Mouse (Mus musculus) hindbrain, embryonic 16.5 days (tissue): ENCODE measurements at regions not wholly inside any gene's neighbourhood (a gene's known extent, or its start where the extent isn't known, plus 50 kb on each side); places are given as distances from the start of the nearest gene placed in this dataset.

ENCODE experiments used
- ATAC-seq: fragments of 200-750 bp; cut with Nextera tagmentation; 2 replicates; pipeline ENCODE4 v1.8.0; 2017; ENCODE audit warnings: moderate TSS enrichment, moderate library complexity
- H3K27ac ChIP-seq: fragments of 300-500 bp; sonication (generic); 2 replicates; pipeline ENCODE4 v1.5.1; 2014; ENCODE audit warnings: low read depth, mild to moderate bottlenecking, control low read depth, low read length, moderate library complexity
- H3K27me3 ChIP-seq: fragments of 300-500 bp; sonication (generic); replicated peaks from 2 replicates; pipeline ENCODE4 v1.6.1; 2014; ENCODE audit warnings: low read length; ENCODE audit not compliant: control insufficient read depth, insufficient read depth
- H3K36me3 ChIP-seq: fragments of 300-500 bp; sonication (generic); 2 replicates; pipeline ENCODE4 v1.6.1; 2014; ENCODE audit warnings: mild to moderate bottlenecking, low read length, moderate library complexity, mixed read lengths; ENCODE audit not compliant: control insufficient read depth, insufficient read depth
- H3K4me1 ChIP-seq: fragments of 300-500 bp; sonication (generic); 2 replicates; pipeline ENCODE4 v1.6.1; 2014; ENCODE audit warnings: low read depth, low read length; ENCODE audit not compliant: control insufficient read depth, insufficient read depth
- H3K4me2 ChIP-seq: fragments of 300-500 bp; sonication (generic); 2 replicates; pipeline ENCODE4 v1.6.1; 2014; ENCODE audit warnings: mild to moderate bottlenecking, low read length, control low read depth, moderate library complexity
- H3K4me3 ChIP-seq: fragments of 300-500 bp; sonication (generic); 2 replicates; pipeline ENCODE4 v1.5.1; 2014; ENCODE audit warnings: mild to moderate bottlenecking, low read length, control low read depth, moderate library complexity
- H3K9ac ChIP-seq: fragments of 300-500 bp; sonication (generic); 2 replicates; pipeline ENCODE4 v1.6.1; 2014; ENCODE audit warnings: low read depth, mild to moderate bottlenecking, control low read depth, low read length, moderate library complexity
- H3K9me3 ChIP-seq: fragments of 300-500 bp; sonication (generic); 2 replicates; pipeline ENCODE4 v1.6.1; 2014; ENCODE audit warnings: mild to moderate bottlenecking, low read length, moderate library complexity; ENCODE audit not compliant: control insufficient read depth
- WGBS: fragments of 180-500 bp; shearing (Covaris S2); extraction: QIAGEN DNeasy Blood & Tissue Kit; methylation state at CpG from one replicate; pipeline ENCODE4 v1.1.7; 2014; 5-methylcytosine and 5-hydroxymethylcytosine counted together

DNA sequence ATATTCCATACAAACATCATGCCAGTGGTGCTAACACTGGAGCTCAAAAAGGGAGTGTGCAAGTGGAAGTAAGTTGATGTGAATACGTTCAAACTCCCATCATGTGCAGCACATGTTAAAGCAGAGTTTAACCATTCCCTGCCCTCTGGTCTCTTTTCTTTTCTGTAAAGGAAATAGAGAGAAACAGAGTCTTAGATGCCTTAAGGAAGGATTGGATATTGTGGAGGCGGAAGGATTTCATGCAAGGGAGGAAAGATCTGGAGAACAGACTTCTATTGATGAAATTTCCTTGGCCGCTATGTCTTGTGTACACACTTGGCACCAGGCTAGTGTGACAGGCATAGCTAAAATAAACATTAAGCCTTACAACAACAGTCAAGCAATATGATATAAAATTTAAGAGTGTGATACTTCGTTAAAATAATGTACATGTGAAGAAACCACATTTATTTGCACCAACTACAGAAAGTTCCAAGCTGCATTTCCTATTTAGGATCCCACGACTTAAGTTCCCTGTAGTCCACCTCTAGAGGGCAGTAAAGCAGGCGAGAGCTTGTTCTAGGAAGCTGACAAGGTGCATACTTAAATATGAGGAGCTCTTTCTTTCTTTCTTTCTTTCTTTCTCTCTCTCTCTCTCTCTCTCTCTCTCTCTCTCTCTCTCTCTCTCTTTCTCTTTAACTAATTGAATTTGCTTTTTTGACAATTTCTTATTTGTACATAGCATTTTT lies 246.8 kb upstream of the Mms22l start:
- 39% methylated on average over 6 of the region's 6 CpGs for WGBS
- no peaks in the 10 kb centered on the region for H3K9me3 ChIP-seq
- no peak overlapping the region for H3K27ac ChIP-seq
- H3K4me2 ChIP-seq, result no peak overlapping the region
- H3K36me3 ChIP-seq, result no peaks in the 10 kb centered on the region
- H3K4me1 ChIP-seq, result no peaks in the 10 kb centered on the region
- ATAC-seq, result 0 out of 2 replicates have a peak, but pooled peaks have one; percentile 56
- no peak overlapping the region for H3K4me3 ChIP-seq
- no peak overlapping the region for H3K9ac ChIP-seq
- H3K27me3 ChIP-seq, result no peaks in the 10 kb centered on the region

DNA sequence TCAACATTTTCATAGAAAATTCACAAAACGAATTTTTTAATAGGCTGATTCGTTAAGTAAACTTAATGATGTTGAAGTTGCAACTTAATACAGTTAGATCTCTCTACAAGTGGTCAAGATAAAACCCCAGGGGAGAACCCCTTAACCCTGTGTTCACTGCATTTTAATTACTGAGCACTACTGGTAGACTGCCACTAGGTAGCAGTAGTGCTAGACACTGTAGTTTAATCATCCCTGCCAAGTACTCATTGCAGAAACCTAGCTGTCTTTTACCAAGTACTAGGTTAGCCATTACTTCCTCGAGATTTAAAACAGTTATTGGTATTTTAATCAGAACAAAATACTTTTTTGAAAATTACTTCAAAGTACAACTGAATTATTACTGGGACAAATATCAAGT lies 218.1 kb upstream of the Mms22l start:
- no peaks in the 10 kb centered on the region for H3K9me3 ChIP-seq
- H3K4me2 ChIP-seq, result no peak overlapping the region
- no peak overlapping the region for H3K27ac ChIP-seq
- H3K9ac ChIP-seq, result no peak overlapping the region
- no peaks in the 10 kb centered on the region for H3K36me3 ChIP-seq
- 61% methylated on average over 3 of the region's 3 CpGs for WGBS
- no peaks in the 10 kb centered on the region for H3K4me1 ChIP-seq
- no peak for ATAC-seq
- H3K4me3 ChIP-seq, result no peak overlapping the region
- no peaks in the 10 kb centered on the region for H3K27me3 ChIP-seq
